Mouse (Mus musculus) E14TG2a.4 (cell line): ENCODE results near the gene Gm9573.

Experiments
- CTCF ChIP-seq: conservative IDR thresholded peaks from 2 replicates; pipeline ENCODE4 v1.5.1; 2014; ENCODE audit warnings: low read length
- NANOG ChIP-seq: IDR thresholded peaks from 2 replicates; pipeline ENCODE4 v1.6.1; 2014; ENCODE audit warnings: borderline replicate concordance, low read length, mixed read lengths
- POU5F1 ChIP-seq: IDR thresholded peaks from 2 replicates; pipeline ENCODE4 v1.6.1; 2014; ENCODE audit warnings: low read length, borderline replicate concordance

DNA sequence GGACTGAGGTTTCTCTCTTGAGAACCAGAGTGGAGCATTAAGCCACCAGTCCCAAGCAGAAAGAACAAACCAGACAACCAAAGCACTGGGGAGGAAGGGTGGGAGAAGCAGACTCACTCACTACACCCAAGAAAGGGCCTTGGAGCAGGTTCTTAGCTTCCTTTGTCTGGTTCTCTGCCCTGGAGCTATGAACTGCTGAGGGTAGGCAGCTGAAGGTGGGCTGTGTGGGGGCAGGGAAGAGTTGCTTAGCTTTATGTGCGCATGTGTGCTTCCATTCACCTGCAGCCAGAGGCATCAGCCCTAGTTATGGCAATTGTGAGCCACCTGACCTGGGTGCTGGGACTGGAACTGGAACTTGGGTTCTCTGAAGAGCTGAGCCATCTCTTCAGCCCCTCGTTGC, 26.6 kb upstream of the Gm9573 start:
- TF ChIP-seq CTCF (no peak), NANOG (no peak), POU5F1 (no peak)
